Mouse (Mus musculus): Measurements from ENCODE around the gene Evl. TPM values are rescaled to one million over a fixed set of nuclear protein-coding genes. Genes with fewer than 3 reads are reported as not detected.

The Evl gene
- polyA plus RNA-seq (2014; fragmentation: Illumina TruSeq; extraction: RNeasy Lipid Tissue Mini Kit (QIAGEN cat#74804); ENCODE audit: low read depth, low replicate concordance), result 9.7 TPM

DNA sequence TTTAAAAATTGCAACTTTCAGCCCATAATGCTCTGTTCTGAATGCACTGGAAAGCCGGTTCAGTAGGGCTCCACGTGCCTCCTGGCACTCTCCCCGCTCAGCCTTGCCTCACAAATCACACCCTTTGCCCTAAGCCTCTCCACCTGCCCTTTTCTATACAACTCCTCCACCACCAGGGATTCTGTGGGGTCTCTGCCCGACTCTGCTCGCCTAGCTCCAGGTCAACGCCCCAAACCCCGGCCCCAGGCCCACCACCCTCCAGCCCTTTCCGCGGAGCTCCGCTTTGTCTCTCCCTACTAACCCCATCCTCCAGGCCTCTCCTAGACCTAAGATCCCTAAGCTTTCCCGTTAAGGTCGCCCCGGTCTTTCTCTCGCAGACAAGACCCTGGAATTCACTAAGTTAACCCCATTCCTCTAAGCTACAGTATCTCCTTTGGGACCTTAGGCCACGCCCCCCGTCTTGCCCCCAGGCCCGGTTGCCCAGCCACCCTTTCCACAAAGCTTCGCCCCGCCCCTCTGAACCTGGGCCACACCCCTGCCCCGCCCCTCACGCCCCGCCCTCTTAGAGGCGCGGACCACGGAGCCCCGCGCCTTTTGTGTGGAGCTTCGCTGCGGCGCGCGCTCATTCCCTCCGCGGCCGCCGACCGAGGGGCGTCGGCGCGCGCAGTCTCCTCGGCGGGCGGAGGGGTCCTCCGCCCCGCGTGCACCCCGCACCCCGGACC is at the start of gene Evl:
Gene Evl (plus strand): TSS at position 601 of the 722 bp plus-strand sequence.

DNA sequence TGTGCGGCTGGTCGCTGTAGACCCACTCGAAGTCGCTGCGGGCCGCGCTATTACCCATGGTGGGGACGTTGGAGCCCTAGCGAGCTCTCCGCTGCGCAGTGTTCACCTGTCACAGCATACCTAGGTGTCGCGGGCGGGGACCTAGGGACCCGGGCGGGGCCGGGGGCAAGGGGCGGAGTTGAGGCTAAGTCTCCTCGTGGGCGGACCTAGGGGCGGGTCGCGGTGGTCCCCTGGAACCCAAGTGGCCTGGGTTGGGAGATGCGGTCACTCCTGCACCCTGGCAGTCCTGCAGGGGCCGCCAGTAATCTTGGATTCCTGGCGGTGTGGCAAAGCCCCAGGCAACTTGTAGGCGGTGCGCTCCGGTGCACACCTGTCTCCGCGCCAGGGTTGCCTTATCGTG is 147.7 kb downstream of the Evl start, which contains the start of gene Degs2:
Gene Degs2 (minus strand): TSS at position 131 of the 400 bp plus-strand sequence.

Other genes with a start within 250 kb of the Evl start
- gene Hhipl1, start 248.4 kb upstream of the Evl start, polyA plus RNA-seq (2014; fragmentation: Illumina TruSeq; extraction: RNeasy Lipid Tissue Mini Kit (QIAGEN cat#74804); ENCODE audit: low read depth, low replicate concordance), result not detected
- gene Cyp46a1, start 220.3 kb upstream of the Evl start, polyA plus RNA-seq (2014; fragmentation: Illumina TruSeq; extraction: RNeasy Lipid Tissue Mini Kit (QIAGEN cat#74804); ENCODE audit: low read depth, low replicate concordance), result 0.44 TPM
- 9.4 TPM for gene Eml1, start 183.8 kb upstream of the Evl start, polyA plus RNA-seq (2014; fragmentation: Illumina TruSeq; extraction: RNeasy Lipid Tissue Mini Kit (QIAGEN cat#74804); ENCODE audit: low read depth, low replicate concordance)
- 0.61 TPM for gene Degs2, start 147.6 kb downstream of the Evl start, polyA plus RNA-seq (2014; fragmentation: Illumina TruSeq; extraction: RNeasy Lipid Tissue Mini Kit (QIAGEN cat#74804); ENCODE audit: low read depth, low replicate concordance)
- 56.5 TPM for gene Yy1, start 238.3 kb downstream of the Evl start, polyA plus RNA-seq (2014; fragmentation: Illumina TruSeq; extraction: RNeasy Lipid Tissue Mini Kit (QIAGEN cat#74804); ENCODE audit: low read depth, low replicate concordance)